Mouse (Mus musculus): ENCODE data around the gene S100a4. TPM values are rescaled to one million over a fixed set of nuclear protein-coding genes. Genes with fewer than 3 reads are reported as not detected.

The S100a4 gene
- polyA plus RNA-seq, 1 experiment from 2014 or later: 1.0 TPM

DNA sequence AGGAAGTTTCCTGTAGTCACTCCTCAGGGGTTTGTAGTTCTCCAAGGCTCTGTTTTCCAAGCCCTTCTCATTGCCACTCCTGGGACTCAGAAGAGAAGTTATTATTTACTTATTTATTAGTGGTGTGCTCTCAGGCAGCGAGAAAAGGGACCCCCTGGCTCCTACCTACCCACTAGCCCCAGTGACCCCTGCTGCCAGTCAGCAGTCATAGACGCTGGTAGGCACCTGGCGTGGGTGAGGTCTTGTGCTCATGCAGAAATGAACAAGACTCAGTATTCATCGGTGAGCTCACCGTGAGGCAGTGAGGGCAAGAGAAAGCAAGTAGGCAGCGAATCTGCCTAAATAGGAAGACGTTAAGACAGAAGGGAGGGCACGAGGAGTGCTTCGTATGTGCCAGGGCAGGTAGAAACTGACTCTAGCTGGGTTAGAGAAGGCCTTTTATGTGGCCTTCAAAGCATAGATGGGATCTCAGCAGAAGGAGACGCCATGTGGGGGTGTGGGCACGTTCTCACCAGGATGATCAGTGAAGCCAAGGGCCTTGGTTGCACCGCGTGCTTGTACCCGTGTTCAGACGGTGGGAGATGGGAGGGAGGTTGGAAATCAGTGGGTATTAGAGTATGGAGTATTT is 17.4 kb upstream of the S100a4 start:
- H3K36me3 ChIP-seq: no peaks in the 10 kb centered on the region
- H3K27me3 ChIP-seq: no peaks in the 10 kb centered on the region
- H3K27ac ChIP-seq (replicated peaks): no peak overlapping the region
- 86% methylated on average over 15 of the region's 15 CpGs for WGBS
- no peaks in the 10 kb centered on the region for H3K4me1 ChIP-seq (replicated peaks)
- H3K4me3 ChIP-seq: no peak overlapping the region
- ATAC-seq (ENCODE audit: low FRiP score, low read depth): no peak
- no peak overlapping the region for H3K4me2 ChIP-seq
- H3K9me3 ChIP-seq: no peaks in the 10 kb centered on the region
- H3K9ac ChIP-seq: no peak overlapping the region

DNA sequence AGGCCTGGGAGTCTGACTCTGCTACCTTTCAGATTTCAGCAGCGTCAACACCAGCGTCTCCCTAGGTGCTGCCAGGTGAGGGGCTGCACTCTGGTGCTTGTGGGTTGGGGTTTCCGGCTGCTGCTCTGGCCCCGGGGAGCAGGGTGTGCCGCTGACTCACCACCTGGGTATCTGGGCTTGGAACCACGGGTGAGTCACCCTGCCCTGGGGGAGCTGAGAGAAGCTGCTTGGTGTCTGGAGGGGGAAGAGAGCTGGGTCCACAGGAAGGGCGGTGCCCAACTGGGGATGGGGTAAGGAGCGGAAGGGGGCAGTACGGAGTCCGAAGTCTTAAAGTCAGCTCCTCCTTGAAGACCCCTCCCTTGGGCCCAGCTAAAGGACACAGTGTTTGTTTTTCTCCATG is 16.7 kb upstream of the S100a4 start:
- no peak for ATAC-seq (ENCODE audit: low FRiP score, low read depth)
- Histone ChIP-seq H3K4me2 (no peak overlapping the region), H3K4me3 (no peak overlapping the region), H3K36me3 (no peaks in the 10 kb centered on the region), H3K9me3 (no peaks in the 10 kb centered on the region), H3K27ac (replicated peaks) (no peak overlapping the region), H3K4me1 (replicated peaks) (no peaks in the 10 kb centered on the region), H3K9ac (no peak overlapping the region), H3K27me3 (no peaks in the 10 kb centered on the region)
- 73% methylated on average over 10 of the region's 10 CpGs for WGBS

DNA sequence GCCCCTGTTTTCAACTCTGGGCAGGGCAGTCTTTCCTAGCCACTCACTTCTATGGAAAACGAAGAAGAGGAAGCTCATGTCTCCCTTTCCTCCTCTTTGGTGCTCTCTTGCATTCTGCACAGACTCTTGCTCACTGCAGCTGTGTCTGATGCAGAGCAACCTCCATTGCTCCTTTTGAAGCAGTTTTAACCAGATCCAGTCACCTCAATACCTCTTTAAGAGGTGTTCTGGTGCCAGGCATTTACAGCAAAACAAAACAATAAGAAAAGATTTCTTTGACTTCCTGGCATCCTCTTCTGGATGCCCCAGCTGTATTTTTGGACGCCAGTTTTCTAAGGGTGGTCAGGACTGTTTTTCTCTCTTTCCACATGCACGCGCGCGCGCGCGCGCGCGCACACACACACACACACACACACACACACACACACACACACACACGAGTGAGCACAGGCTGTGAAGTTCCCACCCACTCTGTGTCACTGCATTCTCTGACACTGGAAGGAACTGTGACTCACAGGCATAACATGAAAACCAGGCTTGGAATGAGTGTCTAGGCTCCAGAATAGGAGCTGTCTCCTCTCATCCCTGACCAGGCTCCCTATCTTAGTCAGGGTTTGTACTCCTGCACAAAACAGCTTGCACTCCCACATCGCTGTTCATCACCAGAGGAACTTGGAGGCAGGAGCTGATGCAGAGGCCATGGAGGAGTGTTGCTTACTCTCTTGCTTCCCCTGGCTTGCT is 16.0 kb upstream of the S100a4 start:
- Histone ChIP-seq H3K4me1 (replicated peaks) (no peaks in the 10 kb centered on the region), H3K27ac (replicated peaks) (no peak overlapping the region), H3K4me2 (no peak overlapping the region), H3K27me3 (no peaks in the 10 kb centered on the region), H3K36me3 (no peaks in the 10 kb centered on the region), H3K9me3 (no peaks in the 10 kb centered on the region), H3K9ac (no peak overlapping the region), H3K4me3 (no peak overlapping the region)
- 84% methylated on average over 14 of the region's 14 CpGs for WGBS
- no peak for ATAC-seq (ENCODE audit: low FRiP score, low read depth)

DNA sequence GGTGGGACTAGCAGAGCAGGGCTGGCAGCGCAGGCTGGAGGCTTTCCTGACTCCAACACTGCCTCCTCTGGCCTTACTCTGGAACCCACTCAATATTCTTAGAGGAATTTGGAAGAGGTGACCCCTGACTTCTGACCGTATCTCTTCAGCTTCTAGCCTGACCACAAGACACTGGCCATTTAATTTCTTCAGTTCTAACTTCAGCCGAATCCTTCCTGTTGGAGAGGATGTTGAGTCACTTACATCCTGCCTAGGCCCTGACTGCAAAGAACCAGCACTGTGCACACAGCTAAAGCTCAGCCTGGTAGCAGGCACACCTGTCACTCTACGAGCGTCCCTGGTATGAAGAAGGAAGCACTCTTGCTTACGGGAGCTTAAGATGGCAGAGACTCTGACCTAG is 14.2 kb upstream of the S100a4 start:
- no peaks in the 10 kb centered on the region for H3K36me3 ChIP-seq
- no peak overlapping the region for H3K4me3 ChIP-seq
- H3K9me3 ChIP-seq: no peaks in the 10 kb centered on the region
- H3K27ac ChIP-seq (replicated peaks): no peak overlapping the region
- WGBS: 90% methylated on average over 6 of the region's 6 CpGs
- H3K27me3 ChIP-seq: no peaks in the 10 kb centered on the region
- ATAC-seq (ENCODE audit: low FRiP score, low read depth): no peak
- H3K4me1 ChIP-seq (replicated peaks): no peaks in the 10 kb centered on the region
- no peak overlapping the region for H3K9ac ChIP-seq
- H3K4me2 ChIP-seq: no peak overlapping the region

DNA sequence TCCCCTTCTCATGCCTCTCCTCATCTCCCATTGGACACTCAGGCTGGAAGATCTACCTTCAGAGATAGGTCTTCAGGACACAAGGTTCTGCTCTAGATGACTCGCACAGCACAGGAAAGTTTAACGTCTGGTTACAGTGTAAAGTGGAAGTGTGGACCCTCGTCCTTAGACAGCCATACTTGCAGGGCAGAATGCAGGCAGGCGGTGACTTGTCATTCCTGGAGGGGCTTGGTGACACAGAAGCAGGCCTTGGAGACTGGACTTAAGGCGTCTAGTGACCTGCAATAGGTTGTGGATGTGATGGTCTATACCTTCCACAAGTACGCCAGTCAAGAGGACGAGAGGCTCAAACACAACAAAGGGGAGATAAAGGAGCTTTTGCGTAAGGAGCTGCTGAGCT is 13.6 kb upstream of the S100a4 start, which contains the start of gene S100a2:
Gene S100a2, plus strand, starts transcription at position 301 of the 400 bp plus-strand sequence.
- Histone ChIP-seq H3K4me3 (no peak within 1 kb of the TSS), H3K4me1 (replicated peaks) (no peaks in the 10 kb centered on the region), H3K27ac (replicated peaks) (no peak within 1 kb of the TSS), H3K27me3 (no peaks in the 10 kb centered on the region), H3K9ac (no peak within 1 kb of the TSS), H3K4me2 (no peak within 1 kb of the TSS), H3K36me3 (no peaks in the 10 kb centered on the region), H3K9me3 (no peaks in the 10 kb centered on the region)
- WGBS: 88% methylated on average over 8 of the region's 8 CpGs
- ATAC-seq (ENCODE audit: low FRiP score, low read depth): no peak

DNA sequence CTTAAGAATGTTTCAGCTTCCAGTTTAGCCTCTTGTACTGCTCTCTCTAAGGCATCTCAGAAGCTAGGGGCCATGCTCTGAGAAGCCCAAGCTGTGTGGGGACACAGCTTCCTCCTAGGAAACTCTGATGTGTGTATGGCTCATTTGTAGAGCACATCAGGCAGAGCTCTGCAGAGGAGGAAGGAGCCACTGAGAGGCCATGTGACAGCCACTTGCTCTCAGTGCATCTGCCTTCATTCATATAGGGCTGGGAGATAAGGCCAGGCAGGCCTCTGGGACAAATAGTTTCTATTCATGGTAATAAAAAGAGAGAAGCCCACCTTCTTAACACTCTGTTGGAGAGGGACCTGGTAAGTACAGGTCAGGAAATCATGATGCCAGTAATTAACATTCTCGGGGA is 9.1 kb upstream of the S100a4 start:
- H3K27me3 ChIP-seq: no peaks in the 10 kb centered on the region
- H3K36me3 ChIP-seq: no peaks in the 10 kb centered on the region
- no peak overlapping the region for H3K4me2 ChIP-seq
- H3K9me3 ChIP-seq: no peaks in the 10 kb centered on the region
- no peak overlapping the region for H3K27ac ChIP-seq (replicated peaks)
- no peak overlapping the region for H3K9ac ChIP-seq
- no peak for ATAC-seq (ENCODE audit: low FRiP score, low read depth)
- no peaks in the 10 kb centered on the region for H3K4me1 ChIP-seq (replicated peaks)
- WGBS: 93% methylated on average over 1 of the region's 1 CpGs
- H3K4me3 ChIP-seq: no peak overlapping the region

DNA sequence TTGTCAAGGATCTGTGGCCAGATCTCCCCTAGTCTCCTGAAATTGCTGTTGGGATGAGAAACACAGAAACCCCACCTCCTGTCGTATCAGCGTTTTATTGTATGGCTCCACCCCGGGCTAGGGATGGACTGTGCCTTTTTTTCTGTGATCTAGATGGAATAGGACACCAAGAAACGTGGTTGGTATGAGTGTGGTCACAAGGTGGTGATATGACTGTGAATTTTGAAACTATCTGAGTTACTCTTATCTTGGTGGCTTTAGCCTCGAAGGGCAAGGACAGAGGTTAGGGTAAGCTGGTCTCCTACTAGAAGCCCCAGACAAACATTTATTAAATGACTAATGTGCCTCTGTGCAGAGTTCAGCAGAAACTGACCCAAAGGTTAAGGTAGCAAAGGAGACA is 8.0 kb upstream of the S100a4 start:
- Histone ChIP-seq H3K27me3 (no peaks in the 10 kb centered on the region), H3K9me3 (no peaks in the 10 kb centered on the region), H3K27ac (replicated peaks) (no peak overlapping the region), H3K4me1 (replicated peaks) (no peaks in the 10 kb centered on the region), H3K9ac (no peak overlapping the region), H3K4me2 (no peak overlapping the region), H3K36me3 (no peaks in the 10 kb centered on the region), H3K4me3 (no peak overlapping the region)
- 81% methylated on average over 5 of the region's 5 CpGs for WGBS
- ATAC-seq (ENCODE audit: low FRiP score, low read depth): no peak

DNA sequence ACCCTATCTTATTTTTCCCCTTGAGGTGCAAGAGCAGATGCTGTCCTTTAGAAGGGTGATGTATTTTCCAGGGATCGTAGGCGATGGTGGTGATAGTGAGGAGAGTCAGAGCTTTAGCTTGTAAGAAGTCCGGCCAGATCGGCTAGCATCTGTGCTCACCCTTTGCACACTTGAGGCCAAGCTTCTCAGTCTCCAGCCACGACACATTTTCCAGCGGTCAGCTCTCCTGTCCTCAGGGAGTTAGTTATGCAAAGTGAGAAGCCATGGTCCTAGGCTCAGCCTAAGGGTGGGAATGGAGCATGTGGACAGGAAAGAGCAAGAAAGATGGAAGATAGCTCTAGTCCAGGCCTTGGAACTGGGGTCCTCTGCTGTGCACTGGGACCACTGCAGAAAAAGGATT is 6.8 kb upstream of the S100a4 start:
- ATAC-seq (ENCODE audit: low FRiP score, low read depth): no peak
- 88% methylated on average over 6 of the region's 6 CpGs for WGBS
- H3K4me2 ChIP-seq: no peak overlapping the region
- H3K4me3 ChIP-seq: no peak overlapping the region
- H3K4me1 ChIP-seq (replicated peaks): no peaks in the 10 kb centered on the region
- no peak overlapping the region for H3K9ac ChIP-seq
- H3K9me3 ChIP-seq: no peaks in the 10 kb centered on the region
- H3K36me3 ChIP-seq: no peaks in the 10 kb centered on the region
- H3K27me3 ChIP-seq: no peaks in the 10 kb centered on the region
- no peak overlapping the region for H3K27ac ChIP-seq (replicated peaks)

DNA sequence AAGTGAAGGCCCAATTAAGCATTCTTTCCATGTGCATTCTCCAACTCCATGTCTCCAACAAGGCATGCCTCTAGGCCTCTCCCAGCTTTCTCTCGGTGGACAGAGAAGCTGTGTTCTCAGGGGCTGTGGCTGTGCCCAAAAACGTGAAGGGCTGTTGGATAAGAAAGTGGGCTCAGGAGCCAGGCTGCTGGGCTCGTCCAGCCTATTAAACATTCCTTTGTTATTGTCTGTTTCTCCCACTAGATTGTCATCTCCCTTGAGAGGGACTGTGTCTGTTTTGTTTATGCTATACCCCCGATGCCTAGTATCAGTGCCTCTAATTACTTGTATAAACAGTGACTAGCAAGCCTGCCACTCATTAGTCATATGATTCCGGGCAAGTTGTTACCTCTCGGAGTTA is 5.8 kb upstream of the S100a4 start:
- ATAC-seq (ENCODE audit: low FRiP score, low read depth): no peak
- H3K27me3 ChIP-seq: no peaks in the 10 kb centered on the region

DNA sequence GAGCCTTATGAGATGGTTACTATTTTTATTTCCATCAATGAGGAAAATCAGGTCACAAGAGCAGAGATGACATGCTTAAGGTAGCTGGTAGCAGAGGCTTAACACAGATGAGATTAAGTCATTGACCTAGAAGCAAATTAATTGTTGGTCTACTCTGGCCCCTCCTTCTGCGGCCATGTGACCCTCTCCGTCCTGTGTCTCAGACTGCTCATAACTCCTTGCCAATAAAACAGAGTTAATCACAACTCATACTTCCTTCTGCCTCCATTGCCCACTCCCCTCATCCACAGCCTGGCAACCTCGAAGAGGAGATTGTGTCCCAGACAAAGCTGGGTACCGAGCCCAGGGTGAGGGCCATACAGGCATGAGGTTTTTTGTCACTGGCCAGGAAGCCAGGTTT is 5.4 kb upstream of the S100a4 start:
- no peak for ATAC-seq (ENCODE audit: low FRiP score, low read depth)
- H3K27me3 ChIP-seq: no peaks in the 10 kb centered on the region
- no peak overlapping the region for H3K27ac ChIP-seq (replicated peaks)
- no peaks in the 10 kb centered on the region for H3K9me3 ChIP-seq
- WGBS: 84% methylated on average over 4 of the region's 4 CpGs
- H3K4me2 ChIP-seq: no peak overlapping the region
- H3K9ac ChIP-seq: no peak overlapping the region
- H3K36me3 ChIP-seq: no peaks in the 10 kb centered on the region
- no peak overlapping the region for H3K4me3 ChIP-seq
- H3K4me1 ChIP-seq (replicated peaks): no peaks in the 10 kb centered on the region

More for the DNA sequence above, 5.8 kb upstream of the S100a4 start:
- 54% methylated on average over 6 of the region's 6 CpGs for WGBS
- H3K9me3 ChIP-seq: no peaks in the 10 kb centered on the region
- no peak overlapping the region for H3K4me2 ChIP-seq
- no peak overlapping the region for H3K4me3 ChIP-seq
- H3K9ac ChIP-seq: no peak overlapping the region
- H3K4me1 ChIP-seq (replicated peaks): no peaks in the 10 kb centered on the region
- no peak overlapping the region for H3K27ac ChIP-seq (replicated peaks)
- no peaks in the 10 kb centered on the region for H3K36me3 ChIP-seq

DNA sequence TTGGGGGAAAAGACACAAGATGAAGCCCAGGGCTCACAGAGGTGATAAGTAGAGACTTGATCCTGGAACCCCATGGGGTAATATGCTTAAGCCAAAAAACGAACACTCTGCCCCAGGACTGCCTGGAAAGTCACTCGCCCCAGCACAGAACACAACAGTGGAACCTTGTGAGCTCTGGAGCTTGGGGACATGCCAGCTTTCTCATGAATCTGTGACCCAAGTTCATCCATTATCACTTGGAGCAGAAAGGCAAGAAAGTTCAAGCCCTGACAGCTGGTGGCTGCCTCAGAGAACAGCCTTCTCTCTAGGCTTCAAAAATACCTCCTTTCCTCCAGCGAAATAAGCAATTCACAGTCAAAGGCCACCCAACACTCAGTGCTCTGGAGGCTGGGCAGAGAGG is 4.2 kb upstream of the S100a4 start:
- no peak for ATAC-seq (ENCODE audit: low FRiP score, low read depth)
- no peak overlapping the region for H3K4me2 ChIP-seq
- no peaks in the 10 kb centered on the region for H3K9me3 ChIP-seq
- no peaks in the 10 kb centered on the region for H3K36me3 ChIP-seq
- H3K4me1 ChIP-seq (replicated peaks): peaks cover 1% of the 10 kb centered on the region; the same call in 1 of the 2 replicates
- H3K27me3 ChIP-seq: no peaks in the 10 kb centered on the region
- no peak overlapping the region for H3K4me3 ChIP-seq
- WGBS: 72% methylated on average over 3 of the region's 3 CpGs
- no peak overlapping the region for H3K27ac ChIP-seq (replicated peaks)
- H3K9ac ChIP-seq: no peak overlapping the region

DNA sequence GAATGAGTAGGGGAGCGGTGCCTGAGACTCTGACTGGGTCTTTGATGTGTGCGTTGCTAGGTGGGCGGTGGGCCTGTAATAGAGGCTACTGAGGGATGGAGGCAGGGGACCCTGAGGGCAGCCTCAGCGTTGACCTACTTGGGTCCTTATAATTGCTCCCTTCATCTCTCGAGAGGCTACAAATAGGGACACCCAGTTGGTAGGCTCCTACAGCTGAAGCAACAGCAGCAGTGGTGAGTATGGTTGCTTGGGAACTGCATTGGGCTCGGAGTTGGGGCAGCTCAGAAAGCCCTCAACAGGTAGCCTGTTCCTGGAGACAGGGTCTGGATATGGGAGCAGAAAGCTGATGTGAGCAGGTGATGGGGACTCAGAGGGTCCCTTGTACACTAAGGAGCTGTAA is 3.5 kb upstream of the S100a4 start:
- Histone ChIP-seq H3K9me3 (no peaks in the 10 kb centered on the region), H3K27me3 (no peaks in the 10 kb centered on the region), H3K27ac (replicated peaks) (no peak overlapping the region), H3K4me1 (replicated peaks) (peaks cover 3% of the 10 kb centered on the region; the same call in 1 of the 2 replicates), H3K4me2 (no peak overlapping the region), H3K4me3 (no peak overlapping the region), H3K36me3 (no peaks in the 10 kb centered on the region), H3K9ac (no peak overlapping the region)
- WGBS: 83% methylated on average over 6 of the region's 6 CpGs
- no peak for ATAC-seq (ENCODE audit: low FRiP score, low read depth)

All from hindbrain, embryonic 15.5 days (tissue).